Mouse (Mus musculus): ENCODE measurements around the gene Olfr1432. TPM values are rescaled to one million over a fixed set of nuclear protein-coding genes. Genes with fewer than 3 reads are reported as not detected.
"Not testable (repeated sequence)": the region's sequence is repeated elsewhere in the genome, so short reads cannot be mapped to it uniquely, and the experiment has no call there.

Gene Olfr1432
- not detected in 2 replicates for polyA plus RNA-seq (2015; fragmentation: Nextera tagmentation; extraction: Ambion mirVana)

- not testable (repeated sequence) for ATAC-seq (ENCODE audit: low read depth); H3K9me3 ChIP-seq (ENCODE audit: control insufficient read depth, low read length); H3K4me3 ChIP-seq (ENCODE audit: low read length); H3K36me3 ChIP-seq (ENCODE audit: control insufficient read depth, insufficient read depth, low read length); H3K4me1 ChIP-seq (replicated peaks; ENCODE audit: control insufficient read depth, insufficient read depth, low read length); H3K4me2 ChIP-seq (ENCODE audit: low read depth, low read length); H3K27me3 ChIP-seq (ENCODE audit: control insufficient read depth, insufficient read depth, low read depth, low read length); H3K27ac ChIP-seq (ENCODE audit: low read length); H3K9ac ChIP-seq (ENCODE audit: low read length)
Measured at GRCm38 (mm10) chr19:12232496-12232895, at the start of gene Olfr1432. TSS of gene Olfr1432 (minus strand) at chr19:12232596.

- H3K27ac ChIP-seq (ENCODE audit: low read length), result no peak within 1 kb of the TSS
- H3K27me3 ChIP-seq (ENCODE audit: control insufficient read depth, insufficient read depth, low read depth, low read length), result no peaks in the 10 kb centered on the region
- no peak for ATAC-seq (ENCODE audit: low read depth)
- WGBS, result 62% methylated on average over 2 of the region's 2 CpGs
- H3K9me3 ChIP-seq (ENCODE audit: control insufficient read depth, low read length), result no peaks in the 10 kb centered on the region; the same call in 1 of the 2 replicates
- H3K4me2 ChIP-seq (ENCODE audit: low read depth, low read length), result no peak within 1 kb of the TSS
- no peak within 1 kb of the TSS for H3K4me3 ChIP-seq (ENCODE audit: low read length)
- no peaks in the 10 kb centered on the region for H3K36me3 ChIP-seq (ENCODE audit: control insufficient read depth, insufficient read depth, low read length)
- H3K4me1 ChIP-seq (replicated peaks; ENCODE audit: control insufficient read depth, insufficient read depth, low read length), result no peaks in the 10 kb centered on the region
- H3K9ac ChIP-seq (ENCODE audit: low read length), result no peak within 1 kb of the TSS
Measured at GRCm38 (mm10) chr19:12279554-12279953, 47.2 kb upstream of the Olfr1432 start, which contains the start of gene Olfr1434. TSS of gene Olfr1434 (plus strand) at chr19:12279854.

GRCm38 (mm10) chr19:12260732-12261131, 28.3 kb upstream of the Olfr1432 start, which contains the start of gene Olfr235:
TSS of gene Olfr235 (plus strand) at chr19:12261032.
- WGBS, result 45% methylated on average over 1 of the region's 1 CpGs
- no peak for ATAC-seq (ENCODE audit: low read depth)
- H3K27me3 ChIP-seq (ENCODE audit: control insufficient read depth, insufficient read depth, low read depth, low read length), result no peaks in the 10 kb centered on the region
- H3K27ac ChIP-seq (ENCODE audit: low read length), result no peak within 1 kb of the TSS
- no peak within 1 kb of the TSS for H3K9ac ChIP-seq (ENCODE audit: low read length)
- no peaks in the 10 kb centered on the region for H3K4me1 ChIP-seq (replicated peaks; ENCODE audit: control insufficient read depth, insufficient read depth, low read length)
- H3K4me2 ChIP-seq (ENCODE audit: low read depth, low read length), result no peak within 1 kb of the TSS
- no peaks in the 10 kb centered on the region for H3K36me3 ChIP-seq (ENCODE audit: control insufficient read depth, insufficient read depth, low read length)
- H3K4me3 ChIP-seq (ENCODE audit: low read length), result no peak within 1 kb of the TSS
- H3K9me3 ChIP-seq (ENCODE audit: control insufficient read depth, low read length), result no peaks in the 10 kb centered on the region

GRCm38 (mm10) chr19:12241559-12241958, 9.2 kb upstream of the Olfr1432 start, which contains the start of gene Olfr262:
TSS of gene Olfr262 (minus strand) at chr19:12241659.
- no peaks in the 10 kb centered on the region for H3K27me3 ChIP-seq (ENCODE audit: control insufficient read depth, insufficient read depth, low read depth, low read length)
- 90% methylated on average over 1 of the region's 1 CpGs for WGBS

GRCm38 (mm10) chr19:12200334-12200733, 32.1 kb downstream of the Olfr1432 start, which contains the start of gene Olfr1431:
TSS of gene Olfr1431 (plus strand) at chr19:12200634.
- H3K9me3 ChIP-seq (ENCODE audit: control insufficient read depth, low read length), result no peaks in the 10 kb centered on the region
- H3K4me2 ChIP-seq (ENCODE audit: low read depth, low read length), result no peak within 1 kb of the TSS
- no peak within 1 kb of the TSS for H3K9ac ChIP-seq (ENCODE audit: low read length)
- WGBS, result 81% methylated on average over 1 of the region's 1 CpGs
- no peaks in the 10 kb centered on the region for H3K4me1 ChIP-seq (replicated peaks; ENCODE audit: control insufficient read depth, insufficient read depth, low read length)
- H3K4me3 ChIP-seq (ENCODE audit: low read length), result no peak within 1 kb of the TSS
- no peak within 1 kb of the TSS for H3K27ac ChIP-seq (ENCODE audit: low read length)
- ATAC-seq (ENCODE audit: low read depth), result no peak
- H3K27me3 ChIP-seq (ENCODE audit: control insufficient read depth, insufficient read depth, low read depth, low read length), result no peaks in the 10 kb centered on the region
- no peaks in the 10 kb centered on the region for H3K36me3 ChIP-seq (ENCODE audit: control insufficient read depth, insufficient read depth, low read length)

More at GRCm38 (mm10) chr19:12241559-12241958, 9.2 kb upstream of the Olfr1432 start, which contains the start of gene Olfr262:
- H3K4me3 ChIP-seq (ENCODE audit: low read length), result no peak within 1 kb of the TSS
- no peak within 1 kb of the TSS for H3K27ac ChIP-seq (ENCODE audit: low read length)
- no peak for ATAC-seq (ENCODE audit: low read depth)
- H3K4me1 ChIP-seq (replicated peaks; ENCODE audit: control insufficient read depth, insufficient read depth, low read length), result no peaks in the 10 kb centered on the region
- no peak within 1 kb of the TSS for H3K4me2 ChIP-seq (ENCODE audit: low read depth, low read length)
- no peaks in the 10 kb centered on the region for H3K36me3 ChIP-seq (ENCODE audit: control insufficient read depth, insufficient read depth, low read length)
- H3K9me3 ChIP-seq (ENCODE audit: control insufficient read depth, low read length), result no peaks in the 10 kb centered on the region
- H3K9ac ChIP-seq (ENCODE audit: low read length), result no peak within 1 kb of the TSS

GRCm38 (mm10) chr19:12199076-12199475, 33.3 kb downstream of the Olfr1432 start:
- not testable (repeated sequence) for H3K27me3 ChIP-seq (ENCODE audit: control insufficient read depth, insufficient read depth, low read depth, low read length); H3K4me3 ChIP-seq (ENCODE audit: low read length); ATAC-seq (ENCODE audit: low read depth); H3K4me1 ChIP-seq (replicated peaks; ENCODE audit: control insufficient read depth, insufficient read depth, low read length); H3K27ac ChIP-seq (ENCODE audit: low read length); H3K4me2 ChIP-seq (ENCODE audit: low read depth, low read length); H3K9ac ChIP-seq (ENCODE audit: low read length); H3K9me3 ChIP-seq (ENCODE audit: control insufficient read depth, low read length); H3K36me3 ChIP-seq (ENCODE audit: control insufficient read depth, insufficient read depth, low read length)
- 79% methylated on average over 4 of the region's 4 CpGs for WGBS

Other genes with a start within 250 kb of the Olfr1432 start
- not detected in 2 replicates for gene Olfr1423, start 191.3 kb downstream of the Olfr1432 start, polyA plus RNA-seq (2015; fragmentation: Nextera tagmentation; extraction: Ambion mirVana)
- not detected in 2 replicates for gene Olfr1424, start 169.9 kb downstream of the Olfr1432 start, polyA plus RNA-seq (2015; fragmentation: Nextera tagmentation; extraction: Ambion mirVana)
- not detected in 2 replicates for gene Olfr1425, start 154.9 kb downstream of the Olfr1432 start, polyA plus RNA-seq (2015; fragmentation: Nextera tagmentation; extraction: Ambion mirVana)
- not detected in 2 replicates for gene Olfr1426, start 140.6 kb downstream of the Olfr1432 start, polyA plus RNA-seq (2015; fragmentation: Nextera tagmentation; extraction: Ambion mirVana)
- not detected in 2 replicates for gene Olfr1427, start 129.3 kb downstream of the Olfr1432 start, polyA plus RNA-seq (2015; fragmentation: Nextera tagmentation; extraction: Ambion mirVana)
- gene Olfr1428, start 116.7 kb downstream of the Olfr1432 start, polyA plus RNA-seq (2015; fragmentation: Nextera tagmentation; extraction: Ambion mirVana), result not detected in 2 replicates
- gene Olfr76, start 109.4 kb downstream of the Olfr1432 start, polyA plus RNA-seq (2015; fragmentation: Nextera tagmentation; extraction: Ambion mirVana), result not detected in 2 replicates
- gene Olfr1555-ps1, start 62.5 kb downstream of the Olfr1432 start, polyA plus RNA-seq (2015; fragmentation: Nextera tagmentation; extraction: Ambion mirVana), result not detected in 2 replicates
- not detected in 2 replicates for gene Olfr1431, start 32.0 kb downstream of the Olfr1432 start, polyA plus RNA-seq (2015; fragmentation: Nextera tagmentation; extraction: Ambion mirVana)
- not detected in 2 replicates for gene Olfr262, start 9.1 kb upstream of the Olfr1432 start, polyA plus RNA-seq (2015; fragmentation: Nextera tagmentation; extraction: Ambion mirVana)
- gene Olfr235, start 28.4 kb upstream of the Olfr1432 start, polyA plus RNA-seq (2015; fragmentation: Nextera tagmentation; extraction: Ambion mirVana), result not detected in 2 replicates
- not detected in 2 replicates for gene Olfr1434, start 47.3 kb upstream of the Olfr1432 start, polyA plus RNA-seq (2015; fragmentation: Nextera tagmentation; extraction: Ambion mirVana)
- gene Olfr1436, start 66.5 kb upstream of the Olfr1432 start, polyA plus RNA-seq (2015; fragmentation: Nextera tagmentation; extraction: Ambion mirVana), result not detected in 2 replicates
- gene Olfr1437, start 92.5 kb upstream of the Olfr1432 start, polyA plus RNA-seq (2015; fragmentation: Nextera tagmentation; extraction: Ambion mirVana), result not detected in 2 replicates
- not detected in 2 replicates for gene Olfr1438-ps1, start 103.3 kb upstream of the Olfr1432 start, polyA plus RNA-seq (2015; fragmentation: Nextera tagmentation; extraction: Ambion mirVana)
- gene Olfr1440, start 154.7 kb upstream of the Olfr1432 start, polyA plus RNA-seq (2015; fragmentation: Nextera tagmentation; extraction: Ambion mirVana), result not detected in 2 replicates
- gene Olfr1441, start 184.8 kb upstream of the Olfr1432 start, polyA plus RNA-seq (2015; fragmentation: Nextera tagmentation; extraction: Ambion mirVana), result not detected in 2 replicates
- gene Pfpl, start 195.3 kb upstream of the Olfr1432 start, polyA plus RNA-seq (2015; fragmentation: Nextera tagmentation; extraction: Ambion mirVana), result not detected in 2 replicates
- gene Mpeg1, start 228.2 kb upstream of the Olfr1432 start, polyA plus RNA-seq (2015; fragmentation: Nextera tagmentation; extraction: Ambion mirVana), result 0.79 and 0.88 TPM in 2 replicates

Data from lung, embryonic 16.5 days (tissue).